Mouse (Mus musculus): ENCODE measurements at regions not wholly inside any gene's neighbourhood (a gene's known extent, or its start where the extent isn't known, plus 50 kb on each side); places are given as distances from the start of the nearest gene placed in this dataset.
"Not testable (repeated sequence)": the region's sequence is repeated elsewhere in the genome, so short reads cannot be mapped to it uniquely, and the experiment has no call there.

- no peak for DNase-seq (ENCODE audit: low read depth)
These were observed 176.4 kb downstream of the Nucb2 start for GRCm38 (mm10) chr7:116680523-116680922.

DNA sequence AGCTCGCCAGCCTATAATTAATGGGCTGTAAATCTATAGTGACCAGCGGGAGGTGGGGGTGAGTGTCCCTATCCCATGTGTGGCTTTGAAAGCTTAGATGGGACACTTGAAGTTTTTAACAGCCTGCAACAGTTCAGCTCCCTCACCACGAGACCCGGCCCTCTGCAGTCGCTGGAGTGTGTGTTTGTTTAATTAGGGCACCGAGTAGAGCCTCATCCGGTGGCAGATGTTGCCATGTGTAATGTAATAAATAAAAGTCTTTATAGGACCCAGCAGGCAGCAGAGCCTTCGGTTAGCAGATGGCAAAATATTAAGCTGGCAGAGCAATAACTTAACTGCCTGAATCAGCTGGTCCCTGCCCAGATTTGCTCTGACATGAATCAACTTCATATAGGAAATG is 177.1 kb downstream of the Nucb2 start:
- no peak for DNase-seq (ENCODE audit: low read depth)

DNA sequence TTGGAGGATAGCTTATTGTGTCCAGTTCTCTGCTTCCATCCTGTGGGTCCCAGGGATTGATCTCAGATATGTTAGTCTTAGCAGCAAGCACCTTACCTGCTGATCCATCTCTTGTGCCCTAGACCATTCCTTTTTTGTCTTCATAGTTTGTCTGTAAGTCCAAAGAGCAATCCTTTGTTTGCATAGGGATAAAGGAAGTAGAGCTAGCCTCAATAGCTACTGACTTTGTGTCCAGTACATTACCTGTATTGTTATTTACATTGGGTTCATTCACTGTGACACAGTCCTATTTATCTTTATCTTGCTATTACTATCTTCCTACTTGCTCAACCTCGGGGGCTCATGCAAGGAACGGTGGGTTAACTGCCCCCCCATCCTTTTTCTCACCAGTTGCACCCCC is 196.2 kb downstream of the Nucb2 start:
- no peak for DNase-seq (ENCODE audit: low read depth)

GRCm38 (mm10) chr7:116701466-116702342 is 197.5 kb downstream of the Nucb2 start:
- no peak for DNase-seq (ENCODE audit: low read depth)

DNA sequence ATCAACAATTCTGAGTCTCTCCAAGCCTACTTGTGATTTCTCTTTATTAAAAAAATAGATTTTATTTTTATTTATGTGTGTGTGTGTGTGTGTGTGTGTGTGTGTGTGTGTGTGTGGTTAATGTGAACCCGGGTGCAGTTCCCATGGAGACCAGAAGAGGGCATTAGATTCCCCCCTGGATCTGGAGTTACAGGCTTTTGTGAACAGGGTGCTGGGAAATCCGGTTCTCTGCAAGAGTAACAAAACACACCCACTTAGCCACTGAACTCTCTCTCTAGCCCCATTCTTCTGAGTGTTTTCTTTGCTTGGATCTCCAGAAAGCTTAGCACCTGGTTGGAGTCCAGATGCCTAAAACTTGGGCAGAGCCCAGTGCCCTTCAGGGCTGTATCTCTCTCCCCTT is 198.4 kb downstream of the Nucb2 start:
- DNase-seq (ENCODE audit: low read depth) = no peak

GRCm38 (mm10) chr7:116711541-116711940 is 207.4 kb downstream of the Nucb2 start:
- DNase-seq (ENCODE audit: low read depth) = no peak

- no peak for DNase-seq (ENCODE audit: low read depth)
These were observed 209.0 kb downstream of the Nucb2 start for GRCm38 (mm10) chr7:116713200-116713599.

GRCm38 (mm10) chr7:116715234-116716046 is 211.3 kb downstream of the Nucb2 start:
- DNase-seq (ENCODE audit: low read depth) = no peak

GRCm38 (mm10) chr7:116728379-116728778 is 224.2 kb downstream of the Nucb2 start:
- DNase-seq (ENCODE audit: low read depth) = no peak

- no peak for DNase-seq (ENCODE audit: low read depth)
These were observed 225.6 kb downstream of the Nucb2 start for GRCm38 (mm10) chr7:116729795-116730194.

DNA sequence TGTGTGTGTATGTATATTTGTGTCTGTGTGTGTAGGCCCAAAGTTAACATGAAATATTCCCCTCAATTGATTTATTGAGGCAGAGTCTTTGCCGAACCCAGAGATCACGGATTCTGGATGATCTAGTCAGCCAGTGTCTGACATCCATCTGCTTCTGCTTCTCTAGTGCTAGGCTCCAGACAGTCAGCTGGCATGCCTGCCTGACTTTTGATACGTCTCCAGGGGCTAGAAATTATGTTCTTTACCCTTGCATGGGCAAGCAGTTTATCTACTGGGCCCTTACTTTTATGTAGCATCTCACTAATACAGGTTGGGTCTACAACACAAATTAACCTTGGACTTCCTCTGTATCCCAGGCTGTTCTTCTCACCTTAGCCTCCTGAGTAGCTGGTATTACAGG is 231.5 kb downstream of the Nucb2 start:
- no peak for DNase-seq (ENCODE audit: low read depth)

GRCm38 (mm10) chr7:116736333-116736732 is 232.2 kb downstream of the Nucb2 start:
- no peak for DNase-seq (ENCODE audit: low read depth)

DNA sequence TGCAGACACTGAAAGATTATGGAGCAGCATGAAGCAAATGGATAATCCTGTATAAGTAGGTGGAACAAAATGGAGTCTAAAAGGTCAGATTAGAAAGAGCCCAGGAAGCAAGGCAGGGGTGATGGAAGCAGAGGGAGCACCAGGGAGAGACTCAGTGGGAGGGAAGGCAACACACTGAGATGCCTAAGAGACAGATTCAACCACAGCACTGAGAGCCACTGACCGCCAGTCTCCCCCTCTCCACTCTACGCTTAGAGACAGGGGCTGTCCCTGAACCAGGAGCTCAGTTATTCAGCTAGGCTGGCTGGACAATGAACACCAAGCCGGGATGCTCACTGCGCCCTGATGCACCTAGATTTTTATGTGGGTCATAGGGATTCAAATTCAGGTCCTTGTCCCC is 233.8 kb downstream of the Nucb2 start:
- no peak for DNase-seq (ENCODE audit: low read depth)

DNA sequence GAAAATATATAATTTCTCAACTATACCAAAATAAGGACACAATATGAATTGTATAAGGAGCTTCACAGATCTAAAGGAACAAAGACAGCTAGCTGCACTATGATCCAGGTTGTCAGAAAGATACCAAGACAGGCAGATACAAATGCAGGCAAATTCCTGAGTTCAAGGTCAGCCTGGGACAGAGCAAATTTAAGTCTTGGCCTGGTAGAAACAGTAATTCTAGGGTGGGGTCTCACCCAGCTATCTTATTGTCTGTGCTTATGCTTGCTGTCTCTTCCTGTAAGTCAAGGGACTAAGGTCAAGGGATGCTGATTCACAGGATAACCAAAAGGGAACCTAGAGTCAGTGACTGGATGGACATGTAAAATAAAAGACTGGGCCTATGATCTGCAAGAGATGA is 250.4 kb downstream of the Nucb2 start:
- no peak for DNase-seq (ENCODE audit: low read depth)

- not testable (repeated sequence) for DNase-seq (ENCODE audit: low read depth)
These were observed 288.0 kb downstream of the Nucb2 start for GRCm38 (mm10) chr7:116792181-116792580.

DNA sequence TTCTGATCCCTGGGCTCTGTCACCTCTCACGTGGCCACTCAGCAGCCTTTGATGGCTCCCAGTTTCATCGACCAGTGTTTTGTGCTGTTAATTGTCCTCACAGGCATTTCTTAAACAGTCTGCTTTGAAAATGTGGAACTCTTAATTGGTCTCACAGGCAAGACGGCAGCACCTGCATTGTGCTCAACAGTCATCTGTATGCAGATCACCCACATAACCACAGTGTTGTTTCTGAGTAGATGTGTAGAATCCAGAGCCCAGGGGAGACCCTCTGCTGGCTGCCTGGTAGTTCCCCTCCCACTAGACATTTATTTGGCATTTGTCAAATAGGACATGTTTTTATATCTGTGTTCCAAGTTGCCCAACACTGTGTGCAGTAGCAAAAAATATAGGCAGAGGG is 304.3 kb downstream of the Nucb2 start:
- DNase-seq (ENCODE audit: low read depth) = no peak

DNA sequence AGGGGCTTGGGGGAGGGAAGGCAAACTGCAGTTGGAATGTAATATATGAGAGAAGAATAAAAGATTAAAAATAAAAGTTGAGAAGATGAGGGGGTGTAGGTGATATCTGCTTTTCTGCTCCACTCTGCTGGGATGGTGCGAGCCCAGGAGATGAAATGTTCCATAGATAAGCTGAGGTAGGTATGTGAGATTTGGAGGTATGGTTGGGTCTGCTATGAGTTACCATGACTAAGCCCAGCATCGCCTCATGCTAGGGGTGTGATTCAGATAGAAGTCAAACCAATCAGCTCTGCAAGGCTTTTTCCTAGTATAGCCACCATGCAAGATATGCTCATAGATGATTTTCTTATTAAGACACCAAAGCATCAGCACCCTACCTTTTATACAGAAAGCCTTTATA is 312.3 kb downstream of the Nucb2 start:
- no peak for DNase-seq (ENCODE audit: low read depth)

DNA sequence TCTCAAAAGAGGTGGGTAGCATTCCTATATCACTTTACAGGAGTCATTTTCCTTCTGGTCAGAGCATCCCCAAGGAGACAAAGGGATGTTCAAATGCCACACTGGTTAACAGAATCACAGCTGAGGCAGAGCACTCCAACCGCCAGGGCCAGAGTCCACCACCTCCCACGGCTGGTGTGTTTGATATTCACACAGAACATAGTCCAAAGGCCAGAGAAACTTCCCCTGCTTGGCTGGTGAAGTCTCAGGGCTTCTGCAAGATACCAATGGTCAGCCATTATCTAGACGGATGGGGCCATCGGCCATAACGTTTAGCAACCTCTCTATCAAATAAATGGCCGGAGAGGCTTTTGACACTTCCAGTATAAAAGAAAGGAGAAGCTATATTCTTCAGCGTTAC is 313.8 kb downstream of the Nucb2 start:
- DNase-seq (ENCODE audit: low read depth) = no peak

DNA sequence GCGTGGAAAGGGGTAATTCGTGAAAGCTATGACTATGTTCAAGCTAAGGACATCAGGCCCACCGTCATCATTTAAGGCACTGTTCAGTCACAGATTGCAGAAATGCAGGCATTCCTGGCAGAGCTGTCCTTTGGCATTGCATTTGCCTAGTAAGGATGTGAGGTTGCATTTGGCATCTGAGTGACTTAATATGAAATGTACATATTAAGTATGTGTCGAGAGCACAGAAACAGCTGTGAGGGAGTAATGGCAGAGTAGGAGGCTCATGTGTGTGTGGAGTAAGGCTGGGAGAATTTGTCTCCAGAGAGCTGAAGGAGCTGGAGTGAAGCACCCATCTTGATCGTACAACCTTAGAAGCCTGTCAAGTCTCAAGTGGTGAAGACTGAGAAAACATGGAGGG is 316.4 kb downstream of the Nucb2 start:
- no peak for DNase-seq (ENCODE audit: low read depth)

- no peak for DNase-seq (ENCODE audit: low read depth)
These were observed 338.7 kb downstream of the Nucb2 start for GRCm38 (mm10) chr7:116842894-116843293.

DNA sequence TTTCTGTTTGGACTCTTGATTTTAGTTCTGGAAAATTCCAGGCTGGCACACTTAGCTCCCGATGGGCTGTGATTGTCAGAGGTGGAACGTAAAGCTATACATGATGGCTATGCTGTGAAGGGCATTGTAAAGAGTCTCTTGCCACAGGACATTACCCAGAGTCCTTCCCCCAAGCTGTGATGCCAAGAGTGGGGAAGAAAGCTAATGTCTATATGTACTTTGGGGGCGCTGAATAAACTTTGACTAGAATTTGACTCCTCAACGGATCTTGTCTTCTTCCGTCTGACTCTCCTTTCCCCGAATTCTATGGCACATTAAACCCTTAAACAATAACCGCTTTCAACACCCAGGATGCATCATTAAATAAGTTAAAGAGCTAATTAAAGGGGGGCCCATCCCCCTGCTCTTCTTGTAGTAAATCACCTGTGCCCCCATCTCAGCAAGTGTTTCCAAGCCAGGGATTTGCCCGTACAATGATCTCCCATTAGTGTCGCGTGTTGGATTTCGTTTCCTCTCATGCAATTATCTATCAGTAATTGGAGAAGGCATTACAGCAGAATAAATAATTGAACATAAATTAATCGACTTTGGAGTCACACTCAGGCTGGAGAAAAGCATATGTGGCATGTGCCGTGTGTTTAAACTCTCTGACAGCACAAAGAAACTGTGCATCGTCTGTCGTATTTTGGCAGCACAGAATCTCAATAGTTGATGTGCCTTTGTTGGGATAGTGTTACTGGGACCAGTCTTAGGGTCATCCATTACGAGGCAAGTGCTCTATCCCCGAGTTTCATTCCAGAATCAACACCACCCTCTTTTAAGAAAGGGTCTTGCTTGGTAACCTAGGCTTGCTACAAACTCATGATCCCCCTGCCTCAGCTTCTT is 343.9 kb downstream of the Nucb2 start:
- DNase-seq (ENCODE audit: low read depth) = no peak

DNA sequence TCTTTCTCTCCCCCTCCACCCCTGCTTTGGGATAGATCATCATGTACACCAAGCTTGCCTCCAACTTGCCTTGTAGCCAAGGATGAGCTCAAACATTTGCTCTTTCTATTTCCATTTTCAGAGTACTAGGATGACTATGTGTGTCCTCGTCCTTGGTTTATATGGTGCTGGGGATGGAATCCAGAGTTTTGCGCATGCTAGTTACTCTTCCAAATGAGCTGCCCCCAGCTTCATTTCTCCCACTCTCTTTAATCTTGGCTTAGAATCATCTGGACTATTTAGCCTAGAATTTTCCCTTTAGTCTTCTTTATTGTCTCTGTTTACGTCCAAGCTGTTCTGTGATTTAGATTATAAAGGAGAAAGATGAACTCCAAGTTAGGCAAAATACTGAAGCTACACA is 349.2 kb downstream of the Nucb2 start:
- DNase-seq (ENCODE audit: low read depth) = no peak
